Mouse (Mus musculus) kidney, adult 2 months (tissue): ENCODE results near the gene Gm11146. TPM values are rescaled to one million over a fixed set of nuclear protein-coding genes. Genes with fewer than 3 reads are reported as not detected.

ENCODE experiments used
- DNase-seq: peaks from one replicate; pipeline ENCODE4 v3.0.0; 2021
- H3K27ac ChIP-seq: fragments of 200-500 bp; 2 replicates; pipeline ENCODE4 v1.5.1; 2012; ENCODE audit warnings: low read depth, low read length, control low read depth, inconsistent platforms; ENCODE audit not compliant: insufficient read depth
- H3K27me3 ChIP-seq: fragments of 200-500 bp; replicated peaks from 2 replicates; pipeline ENCODE4 v1.6.1; 2012; ENCODE audit warnings: mild to moderate bottlenecking, moderate library complexity, low read length, inconsistent platforms; ENCODE audit not compliant: control insufficient read depth, insufficient read depth
- H3K36me3 ChIP-seq: fragments of 200-500 bp; 2 replicates; pipeline ENCODE4 v1.6.1; 2012; ENCODE audit warnings: mild to moderate bottlenecking, moderate library complexity, low read length, inconsistent platforms; ENCODE audit not compliant: control insufficient read depth, insufficient read depth
- H3K4me1 ChIP-seq: fragments of 200-500 bp; 2 replicates; pipeline ENCODE4 v1.6.1; 2011; ENCODE audit warnings: low read length; ENCODE audit not compliant: control insufficient read depth, insufficient read depth
- H3K4me3 ChIP-seq: fragments of 200-500 bp; 2 replicates; pipeline ENCODE4 v1.5.1; 2011; ENCODE audit warnings: mild to moderate bottlenecking, low read depth, low read length, control low read depth; ENCODE audit not compliant: insufficient read depth
- CTCF ChIP-seq: fragments of 200-500 bp; conservative IDR thresholded peaks from 2 replicates; pipeline ENCODE4 v1.5.1; 2011; ENCODE audit warnings: low read depth, mild to moderate bottlenecking, control low read depth, low read length, moderate library complexity, mixed read lengths; ENCODE audit not compliant: insufficient read depth, insufficient read length
- POLR2A ChIP-seq: fragments of 200-500 bp; IDR thresholded peaks from one replicate; pipeline ENCODE4 v1.6.1; 2011; ENCODE audit warnings: low read depth, low read length, control low read depth
- WGBS: fragments of 180-500 bp; shearing (Covaris S2); methylation state at CpG from one replicate; pipeline ENCODE4 v1.1.7; 2018; 5-methylcytosine and 5-hydroxymethylcytosine counted together
- polyA plus RNA-seq: library from polyadenylated mRNA; depleted of rRNA; stranded (reverse); fragments of >200 nt; gene quantifications from 2 replicates; pipeline ENCODE4 v1.2.3, GENCODE M21; 2012

Gene Gm11146
- polyA plus RNA-seq, 1 experiment: not detected

DNA sequence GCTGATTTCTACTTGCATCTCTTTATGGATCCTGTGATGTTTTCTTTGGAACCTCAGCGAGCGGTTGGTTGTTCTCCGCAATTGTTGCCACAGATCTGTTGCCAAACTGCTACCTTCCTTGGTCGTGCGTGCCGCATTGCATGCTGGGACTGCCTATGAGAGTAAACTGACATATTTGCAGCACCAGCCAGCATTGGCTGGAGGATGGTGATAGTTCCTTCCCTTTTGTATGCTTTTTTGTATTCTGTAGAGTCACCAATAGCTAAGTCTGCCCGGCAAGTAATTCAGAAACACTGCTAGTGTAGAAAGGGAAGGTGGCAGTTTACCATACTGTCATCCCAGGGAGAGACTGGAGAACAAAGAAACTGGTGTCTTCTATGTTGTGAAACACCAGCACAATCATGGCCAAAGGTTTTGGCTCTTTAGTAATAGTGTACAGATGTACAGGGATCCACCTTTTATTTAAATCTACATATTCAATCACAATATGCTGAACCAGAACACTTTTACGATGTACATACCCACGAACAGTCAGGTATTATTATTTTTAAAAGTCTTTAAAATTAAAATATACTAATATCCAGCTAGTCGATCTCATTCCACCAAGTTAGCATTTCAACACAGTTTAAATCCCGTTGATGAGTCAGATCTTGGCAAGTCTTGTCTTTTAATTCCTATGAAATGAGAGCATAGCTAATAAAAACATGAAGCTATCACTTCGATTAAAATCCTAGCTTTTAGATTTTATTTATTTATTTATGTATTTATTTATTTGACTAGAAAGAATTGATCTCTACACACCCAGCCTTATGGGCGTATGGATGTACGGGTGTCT is 41.4 kb upstream of the Gm11146 start:
- WGBS: 69% methylated on average over 14 of the region's 14 CpGs
- Histone ChIP-seq H3K36me3 (no peaks in the 10 kb centered on the region), H3K4me1 (no peaks in the 10 kb centered on the region), H3K27me3 (no peaks in the 10 kb centered on the region), H3K27ac (no peak overlapping the region; the same call in 1 of the 2 replicates), H3K4me3 (peak overlapping the region; percentile 56)
- no peak for TF ChIP-seq CTCF
- TF ChIP-seq POLR2A: no peak
- peak; percentile 39 for DNase-seq

DNA sequence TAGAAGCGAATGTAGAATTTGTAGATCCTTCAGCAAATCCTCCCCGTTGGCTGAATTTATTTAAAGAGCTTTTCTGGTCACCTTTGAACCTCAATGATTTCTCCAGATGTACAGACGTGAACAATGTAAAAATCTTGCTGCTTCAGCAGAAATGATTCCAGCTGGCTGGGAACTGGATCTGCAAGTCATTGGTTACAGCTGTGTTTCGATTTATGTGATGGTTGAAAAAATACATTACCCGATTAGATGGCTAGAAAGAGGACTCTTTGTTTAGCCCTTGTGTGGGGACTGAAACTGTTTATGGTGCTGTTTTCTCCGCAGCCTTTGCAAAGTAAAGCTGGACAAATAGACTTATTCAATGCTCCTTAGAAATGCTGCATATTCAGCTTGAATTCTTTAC is 34.6 kb upstream of the Gm11146 start:
- no peak overlapping the region for H3K4me3 ChIP-seq
- DNase-seq: peak; percentile 15
- H3K27ac ChIP-seq: no peak overlapping the region
- H3K27me3 ChIP-seq: no peaks in the 10 kb centered on the region
- TF ChIP-seq POLR2A (no peak), CTCF (no peak)
- no peaks in the 10 kb centered on the region for H3K36me3 ChIP-seq
- WGBS: 33% methylated on average over 6 of the region's 6 CpGs
- no peaks in the 10 kb centered on the region for H3K4me1 ChIP-seq

DNA sequence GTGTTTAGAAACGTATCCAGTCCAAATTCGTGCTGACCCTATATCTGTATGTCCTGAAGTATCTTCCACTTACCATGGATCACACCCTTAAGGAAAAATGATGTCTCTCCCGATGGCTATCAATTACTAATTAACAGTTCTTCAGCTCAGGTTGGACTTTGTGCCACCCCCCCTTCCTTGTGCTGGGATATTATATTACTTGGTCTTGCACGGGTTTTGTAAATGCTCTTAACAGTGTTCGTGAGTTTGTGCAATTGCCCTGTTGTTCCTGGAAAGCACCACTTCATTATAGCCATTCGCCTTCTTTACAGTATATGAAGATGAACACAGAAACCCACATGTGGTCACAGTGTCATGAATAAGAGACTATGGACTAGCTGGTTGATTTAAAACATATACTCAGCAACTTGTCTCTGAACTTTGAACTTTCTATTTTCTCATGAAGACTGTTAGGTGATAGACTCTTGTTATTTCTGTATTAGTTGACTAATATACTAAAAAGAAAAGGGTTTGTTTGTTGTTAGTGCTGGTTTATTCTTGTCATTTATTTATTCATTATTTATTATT is 30.5 kb upstream of the Gm11146 start:
- Histone ChIP-seq H3K27me3 (no peaks in the 10 kb centered on the region), H3K4me3 (no peak overlapping the region), H3K27ac (peak overlapping the region; percentile 82), H3K4me1 (no peaks in the 10 kb centered on the region; the same call in 1 of the 2 replicates), H3K36me3 (no peaks in the 10 kb centered on the region)
- DNase-seq: peak; percentile 59
- TF ChIP-seq POLR2A: no peak
- TF ChIP-seq CTCF: no peak
- 54% methylated on average over 6 of the region's 6 CpGs for WGBS

DNA sequence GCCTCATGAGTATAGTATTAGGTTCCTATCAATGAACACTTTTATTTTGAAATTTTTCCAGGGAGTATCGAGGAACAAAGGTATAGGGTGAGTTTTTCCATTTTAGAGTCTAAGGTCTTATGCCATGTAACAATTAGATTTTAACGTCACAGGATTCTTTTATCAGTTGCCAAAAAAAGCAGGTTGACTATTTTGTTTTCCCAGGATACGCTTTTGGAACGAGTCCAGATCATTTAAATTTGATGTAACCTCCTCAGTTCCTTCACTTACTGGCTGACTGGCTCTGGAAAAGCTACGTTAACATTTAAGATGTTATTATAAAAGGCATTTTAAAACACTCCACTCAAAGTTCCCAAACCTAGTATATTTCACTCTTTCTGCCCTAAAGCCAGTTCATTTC is 20.8 kb upstream of the Gm11146 start:
- Histone ChIP-seq H3K4me3 (no peak overlapping the region), H3K27ac (no peak overlapping the region), H3K4me1 (no peaks in the 10 kb centered on the region), H3K27me3 (no peaks in the 10 kb centered on the region), H3K36me3 (no peaks in the 10 kb centered on the region)
- WGBS: 36% methylated on average over 5 of the region's 5 CpGs
- TF ChIP-seq POLR2A: no peak
- no peak for DNase-seq

DNA sequence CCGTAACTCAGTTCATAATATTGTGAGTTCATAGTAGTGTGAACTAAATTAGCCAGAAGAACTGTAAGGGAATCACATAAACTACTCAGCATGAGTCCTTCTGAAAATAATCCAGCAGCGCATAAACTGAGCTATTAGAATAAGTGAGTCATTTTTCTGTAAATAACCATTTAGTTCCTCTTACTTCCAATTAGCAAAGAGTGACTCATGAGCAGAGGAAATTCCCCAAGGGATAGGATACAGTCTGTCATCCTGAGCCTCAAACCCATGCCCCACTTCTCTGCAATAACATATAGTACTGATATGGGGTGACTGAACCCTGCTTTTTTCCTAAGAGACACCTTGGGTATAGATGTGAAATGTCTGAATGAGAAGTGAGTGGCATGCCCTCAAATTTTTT is 687 bp upstream of the Gm11146 start:
- 74% methylated on average over 2 of the region's 2 CpGs for WGBS
- Histone ChIP-seq H3K27ac (no peak overlapping the region), H3K27me3 (no peaks in the 10 kb centered on the region), H3K4me1 (no peaks in the 10 kb centered on the region), H3K4me3 (no peak overlapping the region), H3K36me3 (no peaks in the 10 kb centered on the region)
- DNase-seq: no peak
- TF ChIP-seq CTCF: no peak
- TF ChIP-seq POLR2A: no peak

DNA sequence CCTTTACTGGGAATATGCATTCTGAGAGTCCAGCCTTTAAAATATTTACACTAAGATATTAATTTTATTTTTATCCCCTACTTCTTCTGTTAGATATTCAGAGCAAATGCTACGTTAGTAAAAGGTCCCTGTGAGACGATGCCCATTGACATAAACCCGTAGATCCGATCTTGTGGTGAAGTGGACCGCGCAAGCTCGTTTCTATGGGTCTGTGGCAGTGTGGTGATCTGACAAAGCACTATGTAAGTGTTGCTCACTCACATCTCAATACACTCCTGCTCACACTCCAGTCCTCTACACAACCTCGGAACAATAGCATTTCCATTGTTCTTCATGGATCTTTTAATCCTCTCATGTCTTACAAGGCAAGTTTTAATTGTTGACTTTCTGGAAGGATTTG is 3.1 kb downstream of the Gm11146 start:
- Histone ChIP-seq H3K27me3 (no peaks in the 10 kb centered on the region), H3K4me1 (no peaks in the 10 kb centered on the region), H3K4me3 (no peak overlapping the region), H3K36me3 (no peaks in the 10 kb centered on the region), H3K27ac (no peak overlapping the region)
- WGBS: 92% methylated on average over 8 of the region's 8 CpGs
- TF ChIP-seq POLR2A (no peak), CTCF (no peak)
- no peak for DNase-seq

DNA sequence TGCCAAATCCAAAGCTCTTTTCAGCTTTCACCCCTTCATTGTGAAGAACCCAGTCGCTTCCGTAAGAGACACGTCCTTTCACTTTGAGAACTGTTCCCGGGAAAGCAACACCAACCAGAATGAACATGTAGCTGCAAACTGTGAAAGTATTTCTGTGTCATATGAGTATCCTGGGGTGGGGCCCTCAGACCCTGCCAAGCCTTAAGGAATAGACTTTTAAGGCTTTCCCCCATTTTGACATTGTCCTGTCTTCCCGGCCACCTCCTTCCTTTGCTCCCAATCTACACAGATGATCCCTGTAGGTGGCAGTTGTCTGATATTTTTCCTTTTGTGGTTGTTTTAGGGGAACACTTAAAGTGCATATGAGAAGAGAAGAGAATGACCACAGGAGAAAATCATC is 5.3 kb downstream of the Gm11146 start:
- H3K36me3 ChIP-seq: no peaks in the 10 kb centered on the region
- DNase-seq: no peak
- 88% methylated on average over 5 of the region's 5 CpGs for WGBS
- TF ChIP-seq POLR2A (no peak), CTCF (no peak)
- H3K27me3 ChIP-seq: no peaks in the 10 kb centered on the region
- H3K4me1 ChIP-seq: no peaks in the 10 kb centered on the region
- H3K4me3 ChIP-seq: no peak overlapping the region
- no peak overlapping the region for H3K27ac ChIP-seq
